Mouse (Mus musculus) stomach, embryonic 15.5 days (tissue): ENCODE measurements at regions not wholly inside any gene's neighbourhood (a gene's known extent, or its start where the extent isn't known, plus 50 kb on each side); places are given as distances from the start of the nearest gene placed in this dataset.
A peak's percentile ranks its signal among the peaks of the same experiment; 100 is the strongest.

ENCODE experiments used
- ATAC-seq: fragments of 200-750 bp; cut with Nextera tagmentation; 2 replicates; pipeline ENCODE4 v1.8.0; 2017; ENCODE audit warnings: low read depth, moderate number of reproducible peaks, moderate TSS enrichment; ENCODE audit not compliant: insufficient read depth, low FRiP score
- H3K27ac ChIP-seq: fragments of 300-500 bp; sonication (generic); 2 replicates; pipeline ENCODE4 v1.5.1; 2015; ENCODE audit warnings: mild to moderate bottlenecking, inconsistent platforms
- H3K27me3 ChIP-seq: fragments of 300-500 bp; sonication (generic); replicated peaks from 2 replicates; pipeline ENCODE4 v1.6.1; 2015; ENCODE audit warnings: inconsistent platforms
- H3K36me3 ChIP-seq: fragments of 300-500 bp; sonication (generic); 2 replicates; pipeline ENCODE4 v1.6.1; 2015; ENCODE audit warnings: inconsistent platforms
- H3K4me1 ChIP-seq: fragments of 300-500 bp; sonication (generic); 2 replicates; pipeline ENCODE4 v1.6.1; 2015; ENCODE audit warnings: inconsistent platforms
- H3K4me2 ChIP-seq: fragments of 300-500 bp; sonication (generic); 2 replicates; pipeline ENCODE4 v1.6.1; 2015; ENCODE audit warnings: mild to moderate bottlenecking, inconsistent platforms
- H3K4me3 ChIP-seq: fragments of 300-500 bp; sonication (generic); replicated peaks from 2 replicates; pipeline ENCODE4 v1.5.1; 2015; ENCODE audit warnings: inconsistent platforms
- H3K9ac ChIP-seq: fragments of 300-500 bp; sonication (generic); 2 replicates; pipeline ENCODE4 v1.6.1; 2015; ENCODE audit warnings: inconsistent platforms
- H3K9me3 ChIP-seq: fragments of 300-500 bp; sonication (generic); 2 replicates; pipeline ENCODE4 v1.6.1; 2016; ENCODE audit warnings: inconsistent platforms
- WGBS: fragments of 180-500 bp; shearing (Covaris S2); methylation state at CpG from one replicate; pipeline ENCODE4 v1.1.7; 2015; 5-methylcytosine and 5-hydroxymethylcytosine counted together

DNA sequence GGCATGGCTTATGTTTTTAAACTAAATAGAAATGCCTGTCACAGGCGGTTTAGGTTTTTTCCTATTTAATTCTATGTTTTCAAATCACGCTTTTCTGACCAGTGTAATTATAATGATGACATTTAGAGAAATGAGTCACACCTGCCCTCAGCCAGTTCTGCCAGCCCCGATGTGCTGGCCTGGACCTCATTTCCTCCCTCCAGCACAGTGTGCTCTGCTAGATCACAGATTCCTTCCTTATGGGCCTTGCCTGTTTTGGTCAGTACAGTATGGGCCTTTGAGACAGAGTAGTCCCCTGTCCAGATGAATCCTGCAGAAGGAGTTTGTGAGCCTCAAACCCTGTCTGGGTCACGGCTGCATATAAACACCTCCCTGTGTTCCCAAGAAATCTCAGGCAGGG lies 569.6 kb upstream of the Btbd3 start:
- Histone ChIP-seq H3K4me1 (no peaks in the 10 kb centered on the region), H3K9me3 (no peaks in the 10 kb centered on the region), H3K27me3 (no peaks in the 10 kb centered on the region), H3K9ac (no peak overlapping the region), H3K27ac (no peak overlapping the region), H3K4me2 (no peak overlapping the region), H3K4me3 (no peak overlapping the region), H3K36me3 (no peaks in the 10 kb centered on the region)
- ATAC-seq: no peak
- 63% methylated on average over 4 of the region's 4 CpGs for WGBS

- Histone ChIP-seq H3K4me1 (no peaks in the 10 kb centered on the region), H3K27ac (no peak overlapping the region), H3K9me3 (no peaks in the 10 kb centered on the region), H3K4me2 (no peak overlapping the region), H3K27me3 (no peaks in the 10 kb centered on the region), H3K9ac (no peak overlapping the region), H3K4me3 (no peak overlapping the region), H3K36me3 (no peaks in the 10 kb centered on the region)
- no peak for ATAC-seq
- WGBS: 97% methylated on average over 1 of the region's 1 CpGs
Measured at GRCm38 (mm10) chr2:137681762-137682161, 565.3 kb upstream of the Jag1 start.

- H3K4me1 ChIP-seq: no peaks in the 10 kb centered on the region
- no peak overlapping the region for H3K27ac ChIP-seq
- H3K4me2 ChIP-seq: no peak overlapping the region
- no peak overlapping the region for H3K9ac ChIP-seq
- H3K4me3 ChIP-seq: no peak overlapping the region
- 34% methylated on average over 2 of the region's 2 CpGs for WGBS
- no peaks in the 10 kb centered on the region for H3K9me3 ChIP-seq
- H3K36me3 ChIP-seq: no peaks in the 10 kb centered on the region
- H3K27me3 ChIP-seq: no peaks in the 10 kb centered on the region
- ATAC-seq: no peak
Measured at GRCm38 (mm10) chr2:137663171-137663570, 546.7 kb upstream of the Jag1 start.

GRCm38 (mm10) chr2:137662216-137662615 lies 545.8 kb upstream of the Jag1 start:
- no peak for ATAC-seq
- 85% methylated on average over 2 of the region's 2 CpGs for WGBS
- Histone ChIP-seq H3K4me1 (no peaks in the 10 kb centered on the region), H3K9me3 (no peaks in the 10 kb centered on the region), H3K4me2 (no peak overlapping the region), H3K27me3 (no peaks in the 10 kb centered on the region), H3K36me3 (no peaks in the 10 kb centered on the region), H3K4me3 (no peak overlapping the region), H3K9ac (no peak overlapping the region), H3K27ac (no peak overlapping the region)

DNA sequence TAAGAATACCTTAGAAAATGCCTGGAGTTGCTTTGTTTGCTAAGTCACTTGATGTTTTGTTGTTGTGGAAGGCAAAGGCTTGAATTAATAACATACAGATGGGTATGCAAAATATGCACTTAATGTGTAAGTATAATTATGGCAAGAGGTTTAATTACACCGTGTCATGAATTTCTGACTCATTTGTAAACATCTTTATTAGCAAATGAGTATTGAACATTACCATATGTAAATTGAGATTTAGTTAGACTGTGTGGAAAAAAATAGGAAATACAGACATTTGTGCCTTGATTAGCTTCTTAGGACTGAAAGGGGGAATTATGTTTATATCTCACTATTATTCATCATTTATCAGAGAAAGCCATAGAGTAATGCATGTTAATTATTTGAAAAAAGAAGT lies 544.0 kb upstream of the Jag1 start:
- H3K27ac ChIP-seq: no peak overlapping the region
- no peak for ATAC-seq
- H3K4me3 ChIP-seq: no peak overlapping the region
- no peaks in the 10 kb centered on the region for H3K4me1 ChIP-seq
- no peaks in the 10 kb centered on the region for H3K27me3 ChIP-seq
- WGBS: 79% methylated on average over 1 of the region's 1 CpGs
- no peaks in the 10 kb centered on the region for H3K36me3 ChIP-seq
- no peak overlapping the region for H3K9ac ChIP-seq
- no peak overlapping the region for H3K4me2 ChIP-seq
- no peaks in the 10 kb centered on the region for H3K9me3 ChIP-seq

- Histone ChIP-seq H3K4me1 (no peaks in the 10 kb centered on the region), H3K9ac (no peak overlapping the region), H3K27me3 (no peaks in the 10 kb centered on the region), H3K4me3 (no peak overlapping the region), H3K9me3 (no peaks in the 10 kb centered on the region), H3K27ac (no peak overlapping the region), H3K4me2 (no peak overlapping the region), H3K36me3 (no peaks in the 10 kb centered on the region)
- ATAC-seq: no peak
- WGBS: 77% methylated on average over 3 of the region's 3 CpGs
Measured at GRCm38 (mm10) chr2:137654296-137654695, 537.9 kb upstream of the Jag1 start.

- no peaks in the 10 kb centered on the region for H3K4me1 ChIP-seq
- no peak overlapping the region for H3K4me2 ChIP-seq
- H3K36me3 ChIP-seq: no peaks in the 10 kb centered on the region
- WGBS: 39% methylated on average over 2 of the region's 2 CpGs
- no peaks in the 10 kb centered on the region for H3K27me3 ChIP-seq
- H3K4me3 ChIP-seq: no peak overlapping the region
- H3K27ac ChIP-seq: no peak overlapping the region
- no peak for ATAC-seq
- no peak overlapping the region for H3K9ac ChIP-seq
- H3K9me3 ChIP-seq: no peaks in the 10 kb centered on the region
Measured at GRCm38 (mm10) chr2:137644160-137644559, 527.7 kb upstream of the Jag1 start.

DNA sequence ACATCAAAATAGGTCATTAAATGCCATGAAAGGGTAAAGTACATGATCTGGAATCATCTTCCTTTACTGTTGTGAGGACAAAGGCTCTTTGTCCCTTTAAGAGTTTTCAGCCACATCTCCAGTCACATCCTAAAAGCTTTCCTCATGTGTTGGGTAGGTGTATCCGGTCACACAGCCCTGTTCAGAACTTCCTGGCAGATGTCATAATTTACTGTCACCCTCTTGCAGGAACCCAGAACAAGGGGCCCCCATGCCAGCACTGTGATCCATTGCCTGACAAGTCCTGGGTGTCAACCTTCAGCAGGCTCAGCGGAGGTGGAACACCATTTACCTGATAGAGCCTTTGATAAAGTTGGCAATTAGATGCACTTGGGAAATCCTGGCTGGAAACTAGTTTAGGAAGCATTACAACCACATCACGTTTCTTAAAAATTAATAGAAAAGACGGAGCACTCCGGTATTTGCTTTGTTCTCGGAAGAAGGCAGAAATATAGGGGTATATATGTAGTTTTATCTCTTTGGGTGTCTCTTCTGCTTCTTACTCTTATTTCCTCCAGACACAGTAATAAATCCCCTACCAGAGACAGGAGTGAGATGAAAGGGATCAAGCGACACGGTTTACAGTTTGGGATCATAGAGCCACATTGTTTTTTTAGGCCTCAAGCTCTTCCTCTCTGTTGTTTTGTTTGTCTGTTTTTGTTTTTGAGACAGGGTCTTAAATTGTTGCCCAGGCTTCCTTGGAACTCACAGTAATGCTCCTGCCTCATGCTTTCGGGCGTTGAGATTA lies 527.0 kb upstream of the Jag1 start:
- Histone ChIP-seq H3K36me3 (no peaks in the 10 kb centered on the region), H3K4me3 (no peak overlapping the region), H3K4me2 (no peak overlapping the region), H3K27ac (no peak overlapping the region), H3K27me3 (no peaks in the 10 kb centered on the region), H3K9ac (no peak overlapping the region), H3K9me3 (no peaks in the 10 kb centered on the region), H3K4me1 (no peaks in the 10 kb centered on the region)
- ATAC-seq: no peak
- 64% methylated on average over 10 of the region's 10 CpGs for WGBS

DNA sequence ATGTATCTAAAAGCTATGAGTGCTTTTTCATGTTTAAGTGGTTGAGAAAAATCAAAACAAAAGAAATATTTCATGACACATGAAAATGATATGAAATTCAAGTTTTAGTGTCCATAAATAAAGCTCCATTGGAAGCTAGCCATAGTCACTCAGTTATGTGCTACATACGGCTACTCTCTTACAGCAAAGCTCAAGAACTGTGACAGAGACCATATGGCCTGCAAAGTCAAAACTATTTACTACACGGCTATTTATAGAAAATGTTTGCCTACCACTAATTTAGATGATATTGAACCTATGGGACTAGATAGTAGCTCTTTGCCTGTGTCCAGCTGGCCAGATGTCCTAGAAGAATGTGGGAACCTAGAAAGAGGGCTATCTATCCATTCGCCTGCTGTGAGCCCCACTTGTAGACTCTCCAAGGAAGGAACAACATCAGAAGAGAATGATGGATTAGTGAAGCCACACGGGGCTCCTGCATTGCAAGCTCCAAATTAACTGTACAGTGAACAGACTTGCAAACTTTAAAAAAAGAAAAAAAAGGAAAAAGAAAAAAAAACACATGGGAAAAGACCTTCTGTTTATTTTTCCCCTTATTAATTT lies 518.7 kb upstream of the Jag1 start:
- Histone ChIP-seq H3K9ac (no peak overlapping the region), H3K36me3 (no peaks in the 10 kb centered on the region), H3K4me2 (no peak overlapping the region), H3K4me3 (no peak overlapping the region), H3K9me3 (no peaks in the 10 kb centered on the region), H3K27me3 (no peaks in the 10 kb centered on the region), H3K27ac (peak overlapping the region; percentile 31; the same call in 1 of the 2 replicates), H3K4me1 (no peaks in the 10 kb centered on the region)
- peak; percentile 56; the same call in 1 of the 2 replicates for ATAC-seq
- WGBS: 36% methylated on average over 4 of the region's 4 CpGs

GRCm38 (mm10) chr2:137616637-137617036 lies 500.2 kb upstream of the Jag1 start:
- Histone ChIP-seq H3K27me3 (no peaks in the 10 kb centered on the region), H3K4me2 (no peak overlapping the region), H3K4me3 (no peak overlapping the region), H3K4me1 (no peaks in the 10 kb centered on the region), H3K9ac (no peak overlapping the region), H3K36me3 (no peaks in the 10 kb centered on the region), H3K27ac (no peak overlapping the region), H3K9me3 (no peaks in the 10 kb centered on the region)
- WGBS: 68% methylated on average over 3 of the region's 3 CpGs
- ATAC-seq: no peak

GRCm38 (mm10) chr2:137613791-137614190 lies 497.3 kb upstream of the Jag1 start:
- WGBS: 84% methylated on average over 2 of the region's 2 CpGs
- Histone ChIP-seq H3K27ac (no peak overlapping the region), H3K27me3 (no peaks in the 10 kb centered on the region), H3K4me1 (no peaks in the 10 kb centered on the region), H3K4me2 (no peak overlapping the region), H3K4me3 (no peak overlapping the region), H3K9me3 (no peaks in the 10 kb centered on the region), H3K9ac (no peak overlapping the region), H3K36me3 (no peaks in the 10 kb centered on the region)
- no peak for ATAC-seq

DNA sequence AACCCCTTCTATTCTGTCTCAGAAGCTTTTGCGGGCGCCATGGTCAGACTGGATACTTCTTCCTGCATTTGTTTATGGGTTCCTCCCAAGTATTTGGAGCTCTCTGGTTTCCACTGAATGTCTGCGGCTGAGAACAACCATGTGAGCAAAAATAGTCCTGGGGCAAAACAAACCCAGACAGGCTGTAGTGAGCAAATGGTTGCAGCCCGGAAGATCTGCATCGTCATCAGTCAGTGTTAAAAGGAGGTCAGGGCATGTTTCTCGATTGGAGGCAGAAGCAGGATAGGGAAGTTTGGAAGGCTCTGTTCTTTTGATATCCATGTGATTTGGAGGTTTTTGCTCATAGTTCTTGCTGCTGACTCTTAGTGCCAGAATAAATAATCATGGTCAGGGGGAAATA lies 492.1 kb upstream of the Jag1 start:
- no peaks in the 10 kb centered on the region for H3K36me3 ChIP-seq
- no peak for ATAC-seq
- no peaks in the 10 kb centered on the region for H3K27me3 ChIP-seq
- no peak overlapping the region for H3K4me2 ChIP-seq
- 49% methylated on average over 6 of the region's 6 CpGs for WGBS
- no peaks in the 10 kb centered on the region for H3K4me1 ChIP-seq
- no peak overlapping the region for H3K27ac ChIP-seq
- no peak overlapping the region for H3K9ac ChIP-seq
- H3K9me3 ChIP-seq: no peaks in the 10 kb centered on the region
- H3K4me3 ChIP-seq: no peak overlapping the region
